Mouse (Mus musculus): ENCODE measurements around the gene Tuba3b.

DNA sequence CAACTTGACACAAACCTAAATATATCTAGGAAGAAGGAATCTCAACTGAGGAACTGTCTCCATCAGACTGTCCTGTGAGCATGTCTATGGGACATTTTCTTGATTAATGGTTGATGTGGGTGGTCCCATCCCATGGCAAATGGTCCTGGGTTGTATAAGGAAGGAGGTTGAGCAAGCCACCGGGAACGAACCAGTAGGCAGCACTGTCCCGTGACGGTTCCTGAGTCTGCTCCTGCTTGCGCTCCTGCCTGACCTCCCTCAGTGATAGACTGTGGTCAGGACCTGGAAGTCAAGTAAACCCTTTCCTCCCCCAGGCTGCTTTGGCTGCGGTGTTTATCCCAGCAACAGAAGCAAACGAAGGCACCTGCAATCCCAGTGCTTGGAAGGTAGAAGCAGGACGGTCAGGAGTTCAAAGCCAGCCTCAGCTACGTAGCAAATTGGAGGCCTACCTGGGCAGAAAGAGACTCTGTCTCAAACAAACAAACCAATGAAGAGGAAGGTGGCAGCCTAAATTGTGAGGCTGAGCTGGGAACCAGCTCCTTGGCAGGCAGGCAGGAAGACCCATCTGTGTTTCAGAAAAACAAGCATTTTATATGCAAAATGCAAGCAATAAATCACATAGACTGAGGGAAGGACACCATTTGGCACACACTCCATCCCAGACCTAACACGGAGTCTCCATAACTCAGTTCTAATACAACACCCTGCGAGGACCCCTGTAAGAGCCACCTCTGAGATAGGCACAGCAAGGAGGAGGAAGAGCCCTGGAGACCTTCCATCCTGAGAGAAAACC is 24.9 kb upstream of the Tuba3b start:
- TF ChIP-seq CTCF (IDR thresholded peaks at IDR 0.05; ENCODE audit: insufficient read depth, low read depth, low read length): no peak
- no peak for TF ChIP-seq POLR2A (IDR thresholded peaks at IDR 0.05; ENCODE audit: insufficient read depth, low read depth, low read length)

Measured in olfactory bulb, adult 2 months (tissue).